Comparison of ENCODE assay signal across 8 mouse cellular contexts in the genomic region with DNA sequence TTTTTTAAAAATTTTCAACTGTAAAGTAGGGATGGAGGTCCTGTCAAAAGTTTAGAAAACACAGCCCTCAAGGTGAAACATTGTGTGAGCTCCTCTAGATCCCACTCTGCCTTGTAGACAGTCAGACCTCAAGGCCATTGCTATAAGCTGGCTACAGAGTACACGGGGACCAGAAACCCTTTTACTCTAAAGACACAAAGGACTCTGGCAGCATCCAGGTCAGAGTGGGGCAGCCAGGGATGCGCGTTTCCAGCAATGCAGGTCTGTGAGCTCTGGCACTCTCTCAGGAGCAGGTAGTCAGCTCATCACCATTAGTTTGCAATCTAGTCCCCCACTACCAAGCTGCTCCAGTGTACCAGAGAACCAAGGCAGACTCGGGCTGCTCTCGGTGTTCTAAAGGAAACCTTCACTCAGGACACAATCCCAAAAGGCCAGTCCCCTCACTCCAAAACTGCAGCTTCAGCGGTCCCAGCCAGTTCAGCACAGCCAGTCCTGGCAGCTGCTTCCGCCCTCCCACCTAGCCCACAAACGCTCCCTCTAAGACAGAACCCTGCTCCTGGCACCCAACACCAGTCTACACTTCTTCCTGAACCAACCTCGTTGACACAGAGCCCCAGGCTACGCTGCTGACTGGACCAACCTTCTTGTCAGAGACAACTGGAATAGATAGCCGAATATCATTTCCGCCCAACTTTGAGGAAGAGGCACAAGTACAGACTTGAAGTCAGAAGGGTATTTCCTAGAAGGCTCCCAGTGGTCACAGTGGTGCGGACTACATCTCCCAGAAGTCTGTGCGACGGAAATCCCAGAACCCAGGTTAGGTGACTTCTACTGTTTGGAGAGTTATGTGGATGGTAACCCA. TPM values are rescaled to one million over a fixed set of nuclear protein-coding genes. Genes with fewer than 3 reads are reported as not detected.
A peak's percentile ranks its signal among the peaks of the same experiment; 100 is the strongest.
DNase-seq lines count a peak whose midpoint lies in the region; ATAC-seq and TF ChIP-seq lines count a peak whose summit lies in the region.
"Not testable (repeated sequence)": the region's sequence is repeated elsewhere in the genome, so short reads cannot be mapped to it uniquely, and the experiment has no call there.

A gene (minus strand): TSS at position 684 of the 862 bp plus-strand sequence.
A gene (minus strand): TSS at position 761 of the 862 bp plus-strand sequence.

- peak; percentile 91 for DNase-seq in 416B (ENCODE audit: low read depth)
- DNase-seq in liver = peak; percentile 68
- DNase-seq in midbrain, postnatal 0 days (ENCODE audit: low spot score) = peak; percentile 48
- peak; percentile 85 to 87 for DNase-seq in spleen, postnatal 36 days (ENCODE audit: low spot score in 2 of 2)

- H3K36me3 ChIP-seq in heart, embryonic 12.5 days; kidney, embryonic 15.5 days; midbrain, postnatal 0 days (ENCODE audit: insufficient read depth, low read length): not testable (repeated sequence)

- whole genome bisulfite sequencing in bone marrow, adult 2 months = 7% methylated on average over 14 of the region's 15 CpGs
- WGBS in heart, embryonic 12.5 days = 15% methylated on average over 13 of the region's 15 CpGs
- 17% methylated on average over 15 of the region's 15 CpGs for WGBS in kidney, embryonic 15.5 days
- 24% methylated on average over 13 of the region's 15 CpGs for WGBS in midbrain, postnatal 0 days

- not testable (repeated sequence) for H3K4me1 ChIP-seq in bone marrow, adult 2 months (ENCODE audit: control insufficient read depth, insufficient read depth, low read length); heart, embryonic 12.5 days (replicated peaks); kidney, embryonic 15.5 days; midbrain, postnatal 0 days (ENCODE audit: insufficient read depth, low read length)

- H3K4me2 ChIP-seq in heart, embryonic 12.5 days = peak within 1 kb of the TSS; percentile 67
- peak within 1 kb of the TSS; percentile 61 for H3K4me2 ChIP-seq in kidney, embryonic 15.5 days
- H3K4me2 ChIP-seq in midbrain, postnatal 0 days (ENCODE audit: low read depth, low read length, poor library complexity, severe bottlenecking) = peak within 1 kb of the TSS; percentile 53

- peak; percentile 80 for ATAC-seq in erythroid progenitor cell, adult 5-6 weeks (replicated peaks; ENCODE audit: low FRiP score, poor library complexity, severe bottlenecking)
- peak; percentile 96 for ATAC-seq in heart, embryonic 12.5 days (ENCODE audit: insufficient number of reproducible peaks, low FRiP score)
- ATAC-seq in kidney, embryonic 15.5 days (replicated peaks; ENCODE audit: low FRiP score) = peak; percentile 99
- ATAC-seq in midbrain, postnatal 0 days (ENCODE audit: low FRiP score) = peak; percentile 82

- TF ChIP-seq CTCF in bone marrow, adult 2 months (IDR thresholded peaks at IDR 0.05; ENCODE audit: control insufficient read depth, insufficient read depth, low read length); midbrain, postnatal 0 days (IDR thresholded peaks at IDR 0.05): not testable (repeated sequence)

- H3K27ac ChIP-seq in bone marrow, adult 2 months (ENCODE audit: control insufficient read depth, insufficient read depth, low read depth, low read length, poor library complexity) = peak within 1 kb of the TSS; percentile 46; the same call in 1 of the 2 replicates
- not testable (repeated sequence) for H3K27ac ChIP-seq in heart, embryonic 12.5 days (ENCODE audit: poor library complexity, severe bottlenecking); kidney, embryonic 15.5 days; midbrain, postnatal 0 days (ENCODE audit: low read depth, low read length)

- TF ChIP-seq POLR2A in bone marrow, adult 2 months (IDR thresholded peaks at IDR 0.05; ENCODE audit: borderline replicate concordance, control insufficient read depth, low read depth, low read length) = not testable (repeated sequence)

- H3K9me3 ChIP-seq in heart, embryonic 12.5 days (replicated peaks); kidney, embryonic 15.5 days (replicated peaks); midbrain, postnatal 0 days (ENCODE audit: low read length): not testable (repeated sequence)

- H3K9ac ChIP-seq in heart, embryonic 12.5 days = peak within 1 kb of the TSS; percentile 65
- H3K9ac ChIP-seq in kidney, embryonic 15.5 days = 0 out of 2 replicates have a peak within 1 kb of the TSS, but pooled peaks have one; percentile 38
- H3K9ac ChIP-seq in midbrain, postnatal 0 days (replicated peaks; ENCODE audit: low read length, poor library complexity, severe bottlenecking) = not testable (repeated sequence)

- H3K4me3 ChIP-seq in bone marrow, adult 2 months (replicated peaks; ENCODE audit: control insufficient read depth, low read depth, low read length) = peak within 1 kb of the TSS; percentile 81
- H3K4me3 ChIP-seq in heart, embryonic 12.5 days = peak within 1 kb of the TSS; percentile 62
- peak within 1 kb of the TSS; percentile 56 for H3K4me3 ChIP-seq in kidney, embryonic 15.5 days (replicated peaks)
- H3K4me3 ChIP-seq in midbrain, postnatal 0 days (ENCODE audit: low read depth, low read length) = peak within 1 kb of the TSS; percentile 35

- H3K27me3 ChIP-seq in heart, embryonic 12.5 days (replicated peaks); kidney, embryonic 15.5 days; midbrain, postnatal 0 days (ENCODE audit: insufficient read depth, low read length): not testable (repeated sequence)

RNA-seq across cellular contexts. Expression of the first gene that starts in this region (rescaled TPM):
- not detected in 2 replicates for polyA plus RNA-seq in bone marrow, adult 2 months (2011; ENCODE audit: insufficient read depth, insufficient read length, low replicate concordance, missing spikeins)
- total RNA-seq in erythroid progenitor cell, adult 5-6 weeks (2015; ENCODE audit: low replicate concordance) = not detected in 2 replicates
- total RNA-seq in erythroid progenitor cell, adult 5-6 weeks (2017; ENCODE audit: low replicate concordance) = not detected in 2 replicates
- 0.23 and 0.41 TPM in 2 replicates for polyA plus RNA-seq in heart, embryonic 12.5 days (2016; fragmentation: Nextera tagmentation; extraction: Ambion mirVana)
- 0.21 and 0.50 TPM in 2 replicates for polyA plus RNA-seq in kidney, embryonic 15.5 days (2015; fragmentation: Nextera tagmentation; extraction: Ambion mirVana)
- total RNA-seq in midbrain, postnatal 0 days (2014; rRNA removed) = 2.9 TPM in 1 of 2 replicates, not detected in the other
- polyA plus RNA-seq in midbrain, postnatal 0 days (2015; fragmentation: Nextera tagmentation; extraction: Ambion mirVana) = not detected in 2 replicates

RNA-seq across cellular contexts. Expression of the second gene that starts in this region (rescaled TPM):
- polyA plus RNA-seq in bone marrow, adult 2 months (2011; ENCODE audit: insufficient read depth, insufficient read length, low replicate concordance, missing spikeins) = 1.9 and 2.4 TPM in 2 replicates
- total RNA-seq in erythroid progenitor cell, adult 5-6 weeks (2015; ENCODE audit: low replicate concordance) = 1.4 TPM in 1 of 2 replicates, not detected in the other
- 4.7 TPM in 1 of 2 replicates, not detected in the other for total RNA-seq in erythroid progenitor cell, adult 5-6 weeks (2017; ENCODE audit: low replicate concordance)
- 1.3 and 1.4 TPM in 2 replicates for polyA plus RNA-seq in heart, embryonic 12.5 days (2016; fragmentation: Nextera tagmentation; extraction: Ambion mirVana)
- polyA plus RNA-seq in kidney, embryonic 15.5 days (2015; fragmentation: Nextera tagmentation; extraction: Ambion mirVana) = 1.5 TPM in 2 replicates
- total RNA-seq in midbrain, postnatal 0 days (2014; rRNA removed) = 0.94 and 1.2 TPM in 2 replicates
- 0.13 and 0.19 TPM in 2 replicates for polyA plus RNA-seq in midbrain, postnatal 0 days (2015; fragmentation: Nextera tagmentation; extraction: Ambion mirVana)
